Mouse (Mus musculus) midbrain, postnatal 0 days (tissue): Measurements from ENCODE around the gene Dennd5a. TPM values are rescaled to one million over a fixed set of nuclear protein-coding genes. Genes with fewer than 3 reads are reported as not detected.

Experiments used
- ATAC-seq: fragments of 200-750 bp; cut with Nextera tagmentation; 2 replicates; pipeline ENCODE4 v1.8.0; 2017; ENCODE audit warnings: moderate number of reproducible peaks, mild to moderate bottlenecking, moderate TSS enrichment, moderate library complexity; ENCODE audit not compliant: low FRiP score
- DNase-seq: peaks from one replicate; pipeline ENCODE4 v3.0.0-alpha.2; 2015; ENCODE audit warnings: low spot score
- H3K27ac ChIP-seq: fragments of 300-500 bp; sonication (generic); 2 replicates; pipeline ENCODE4 v1.5.1; 2014; ENCODE audit warnings: low read depth, mild to moderate bottlenecking, low read length, mixed read lengths
- H3K27me3 ChIP-seq: fragments of 300-500 bp; sonication (generic); 2 replicates; pipeline ENCODE4 v1.6.1; 2014; ENCODE audit warnings: low read length, control low read depth, mixed read lengths; ENCODE audit not compliant: insufficient read depth
- H3K36me3 ChIP-seq: fragments of 300-500 bp; sonication (generic); 2 replicates; pipeline ENCODE4 v1.6.1; 2014; ENCODE audit warnings: low read length, control low read depth, mixed read lengths; ENCODE audit not compliant: insufficient read depth
- H3K4me1 ChIP-seq: fragments of 300-500 bp; sonication (generic); 2 replicates; pipeline ENCODE4 v1.6.1; 2014; ENCODE audit warnings: mild to moderate bottlenecking, control low read depth, antibody characterized with exemption, low read length, mixed read lengths; ENCODE audit not compliant: insufficient read depth
- H3K4me2 ChIP-seq: fragments of 300-500 bp; sonication (generic); 2 replicates; pipeline ENCODE4 v1.6.1; 2014; ENCODE audit warnings: low read depth, mild to moderate bottlenecking, low read length, mixed read lengths; ENCODE audit not compliant: poor library complexity, severe bottlenecking
- H3K4me3 ChIP-seq: fragments of 300-500 bp; sonication (generic); 2 replicates; pipeline ENCODE4 v1.5.1; 2014; ENCODE audit warnings: low read depth, mild to moderate bottlenecking, low read length, moderate library complexity
- H3K9ac ChIP-seq: fragments of 300-500 bp; sonication (generic); replicated peaks from 2 replicates; pipeline ENCODE4 v1.6.1; 2014; ENCODE audit warnings: mild to moderate bottlenecking, low read length, moderate library complexity, mixed read lengths; ENCODE audit not compliant: poor library complexity, severe bottlenecking
- H3K9me3 ChIP-seq: fragments of 300-500 bp; sonication (generic); 2 replicates; pipeline ENCODE4 v1.6.1; 2016; ENCODE audit warnings: low read length, control low read depth
- CTCF ChIP-seq: IDR thresholded peaks from 2 replicates; pipeline ENCODE4 v1.5.1; 2016; ENCODE audit warnings: antibody characterized with exemption, mild to moderate bottlenecking
- WGBS: fragments of 180-500 bp; shearing (Covaris S2); extraction: QIAGEN DNeasy Blood & Tissue Kit; methylation state at CpG from one replicate; pipeline ENCODE4 v1.1.7; 2014; 5-methylcytosine and 5-hydroxymethylcytosine counted together
- polyA plus RNA-seq: library from polyadenylated mRNA; unstranded; fragments of >200 nt; fragmentation: Nextera tagmentation; extraction: Ambion mirVana; gene quantifications from 2 replicates; pipeline ENCODE4 v1.2.1, GENCODE M21; 2015
- total RNA-seq: library from RNA; depleted of rRNA; stranded (reverse); fragments of >200 nt; gene quantifications from 2 replicates; pipeline ENCODE4 v1.2.3, GENCODE M21; 2014

Dennd5a gene
- total and polyA plus RNA-seq, 2 experiments from 2014 or later, result 28.7 to 185 TPM

DNA sequence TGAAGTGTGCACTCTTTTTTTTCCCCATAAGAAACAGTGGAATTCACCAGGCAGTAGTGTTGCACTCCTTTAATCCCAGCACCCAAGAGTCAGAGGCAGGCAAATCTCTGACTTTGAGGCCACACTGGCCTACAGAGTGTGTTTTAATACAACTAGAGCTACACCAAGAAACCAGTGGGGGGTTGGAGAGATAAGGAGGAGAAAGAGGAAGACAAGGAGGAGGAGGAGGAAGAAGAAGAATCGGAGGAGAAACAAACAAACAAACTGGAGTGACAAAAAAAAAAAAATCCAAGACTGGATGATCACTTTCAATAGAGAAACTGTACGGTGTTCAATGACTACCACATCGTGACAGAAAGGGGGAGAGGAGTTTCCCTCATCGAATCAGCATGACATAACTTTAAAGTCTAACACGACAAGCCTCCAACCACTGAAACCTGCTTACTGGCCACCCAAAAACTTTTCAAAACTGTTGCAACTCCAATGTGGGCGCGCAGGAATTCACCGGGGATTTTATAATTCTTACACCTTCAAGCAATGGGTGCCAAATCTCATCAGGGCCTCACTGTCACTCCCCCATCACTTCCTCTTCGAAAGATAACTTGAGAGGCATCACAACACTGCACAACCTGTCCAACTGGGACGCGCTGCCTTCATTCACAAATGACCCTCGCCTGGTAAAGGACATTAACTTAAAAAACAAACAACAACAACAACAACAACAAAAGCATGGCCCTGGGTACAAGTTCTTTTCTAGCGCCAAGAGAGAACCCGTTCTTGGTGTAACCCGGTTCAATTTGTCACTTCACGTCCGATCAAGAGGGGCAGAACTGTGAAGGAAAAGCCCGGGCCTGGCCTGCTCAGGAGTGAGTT, 1.2 kb downstream of the Dennd5a start:
- DNase-seq, result no peak

DNA sequence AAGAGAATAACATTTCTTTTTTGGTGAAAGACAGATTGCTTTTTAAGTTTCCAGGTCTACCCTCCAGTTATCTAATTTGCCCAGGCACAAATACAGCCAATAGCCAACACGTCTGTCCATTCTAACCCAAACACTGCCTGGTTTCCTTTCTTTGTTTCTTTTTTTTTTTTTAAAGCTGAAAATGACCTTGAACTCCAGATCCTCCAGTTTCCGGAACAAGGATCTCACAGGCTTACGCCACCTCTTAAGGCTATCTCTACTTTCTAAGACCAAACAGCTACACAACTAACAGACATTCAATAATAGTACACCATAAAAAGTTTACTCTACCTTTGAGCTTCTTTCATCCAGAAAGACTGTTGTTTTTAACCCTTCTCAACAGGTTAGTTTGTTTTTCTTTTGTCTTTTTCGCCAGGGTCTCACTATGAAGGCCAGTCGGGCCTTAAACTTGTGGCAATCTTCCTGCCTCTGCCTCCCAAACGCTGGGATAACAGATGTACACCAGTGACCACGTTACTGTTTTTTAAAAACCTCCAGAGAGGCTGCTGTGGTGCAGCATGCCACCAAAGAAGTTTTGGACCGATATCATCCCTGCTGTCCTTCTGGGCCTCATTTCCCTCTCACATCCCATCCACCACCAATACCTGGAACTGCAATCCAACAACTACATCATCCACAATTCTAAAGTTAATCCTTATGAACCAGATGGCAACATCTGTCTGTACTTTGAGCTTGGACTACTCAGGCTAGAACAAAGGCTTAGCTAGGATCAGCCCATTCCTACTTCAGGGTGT, 2.1 kb downstream of the Dennd5a start:
- Histone ChIP-seq H3K4me1 (peaks cover 12% of the 10 kb centered on the region), H3K4me3 (peak overlapping the region; percentile 87), H3K9ac (no peak overlapping the region; the same call in 1 of the 2 replicates), H3K27me3 (no peaks in the 10 kb centered on the region), H3K4me2 (peak overlapping the region; percentile 65), H3K36me3 (no peaks in the 10 kb centered on the region), H3K9me3 (no peaks in the 10 kb centered on the region), H3K27ac (no peak overlapping the region)
- DNase-seq, result no peak
- no peak for ATAC-seq
- no peak for TF ChIP-seq CTCF
- 64% methylated on average over 8 of the region's 8 CpGs for WGBS

More for the DNA sequence above, 1.2 kb downstream of the Dennd5a start:
- peak overlapping the region; percentile 87 for H3K4me3 ChIP-seq
- H3K36me3 ChIP-seq, result no peaks in the 10 kb centered on the region
- peak overlapping the region; percentile 84 for H3K27ac ChIP-seq
- ATAC-seq, result peak; percentile 4; the same call in 1 of the 2 replicates
- no peaks in the 10 kb centered on the region for H3K27me3 ChIP-seq
- peak overlapping the region; percentile 94 for H3K9ac ChIP-seq
- H3K4me1 ChIP-seq, result peaks cover 12% of the 10 kb centered on the region
- peak overlapping the region; percentile 65 for H3K4me2 ChIP-seq
- 6% methylated on average over 18 of the region's 18 CpGs for WGBS
- TF ChIP-seq CTCF, result no peak
- no peaks in the 10 kb centered on the region; the same call in 1 of the 2 replicates for H3K9me3 ChIP-seq

DNA sequence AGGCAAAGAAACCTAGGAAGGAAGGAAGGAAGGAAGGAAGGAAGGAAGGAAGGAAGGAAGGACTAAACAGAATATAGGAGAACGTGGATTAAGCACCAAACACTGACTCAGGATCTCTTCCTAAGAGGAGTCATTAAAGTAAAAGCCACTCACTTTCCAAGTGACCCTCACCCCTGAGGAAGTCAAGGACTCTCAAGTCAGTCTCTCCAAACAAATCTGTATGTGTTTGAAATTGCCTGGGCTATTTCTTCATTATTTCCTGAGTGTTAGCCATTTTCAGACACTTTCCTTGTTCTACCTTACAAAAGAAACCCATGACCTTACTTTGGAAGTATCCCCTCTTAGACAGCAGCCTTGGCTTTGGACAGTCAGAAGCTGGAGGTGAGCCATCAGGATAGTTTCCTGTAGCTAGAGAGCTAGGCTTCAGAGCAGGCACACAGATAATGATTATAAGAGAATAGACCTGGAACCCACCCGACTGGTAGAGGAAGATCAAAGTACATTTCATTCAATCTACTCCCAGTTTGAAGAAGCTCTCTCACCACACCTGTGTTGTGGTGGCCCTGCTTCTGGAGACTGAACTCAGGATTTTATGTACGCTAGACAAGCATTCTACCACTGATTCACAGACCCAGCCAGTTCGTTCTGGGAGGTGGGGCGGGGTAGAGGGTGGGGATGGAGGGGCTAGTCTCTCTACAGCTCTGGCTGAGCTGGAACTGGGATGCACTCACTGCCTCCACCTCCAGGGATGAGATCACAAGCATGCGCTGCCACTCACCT, 5.5 kb downstream of the Dennd5a start:
- Histone ChIP-seq H3K36me3 (no peaks in the 10 kb centered on the region), H3K4me2 (no peak overlapping the region), H3K4me1 (peaks cover 12% of the 10 kb centered on the region), H3K4me3 (no peak overlapping the region), H3K9ac (no peak overlapping the region), H3K9me3 (no peaks in the 10 kb centered on the region), H3K27ac (no peak overlapping the region), H3K27me3 (no peaks in the 10 kb centered on the region)
- ATAC-seq, result no peak
- no peak for DNase-seq
- TF ChIP-seq CTCF, result no peak
- 67% methylated on average over 6 of the region's 6 CpGs for WGBS

DNA sequence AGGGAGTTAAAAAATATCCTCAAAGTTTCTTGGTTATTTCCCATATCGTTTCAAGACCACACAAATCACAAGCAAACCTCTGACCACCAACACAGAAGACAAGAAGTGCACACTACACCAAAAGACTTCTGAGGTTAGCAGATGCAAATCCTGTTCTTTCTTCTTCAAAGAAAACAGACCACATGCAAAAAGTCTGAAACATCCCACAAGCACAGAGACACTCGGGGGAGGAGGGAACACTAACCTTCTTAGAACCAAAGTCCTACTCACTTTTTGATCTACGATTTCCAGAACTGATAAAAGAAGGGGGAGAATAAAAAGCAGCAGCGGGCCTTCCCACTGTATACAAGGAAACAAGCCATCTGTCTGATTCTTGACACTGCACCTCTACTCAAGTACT, 9.0 kb downstream of the Dennd5a start:
- TF ChIP-seq CTCF, result no peak
- DNase-seq (no peak), ATAC-seq (no peak)
- 65% methylated on average over 4 of the region's 4 CpGs for WGBS
- Histone ChIP-seq H3K4me3 (no peak overlapping the region), H3K27ac (no peak overlapping the region), H3K4me2 (no peak overlapping the region), H3K9me3 (no peaks in the 10 kb centered on the region), H3K27me3 (no peaks in the 10 kb centered on the region), H3K36me3 (no peaks in the 10 kb centered on the region), H3K4me1 (no peaks in the 10 kb centered on the region), H3K9ac (no peak overlapping the region)

DNA sequence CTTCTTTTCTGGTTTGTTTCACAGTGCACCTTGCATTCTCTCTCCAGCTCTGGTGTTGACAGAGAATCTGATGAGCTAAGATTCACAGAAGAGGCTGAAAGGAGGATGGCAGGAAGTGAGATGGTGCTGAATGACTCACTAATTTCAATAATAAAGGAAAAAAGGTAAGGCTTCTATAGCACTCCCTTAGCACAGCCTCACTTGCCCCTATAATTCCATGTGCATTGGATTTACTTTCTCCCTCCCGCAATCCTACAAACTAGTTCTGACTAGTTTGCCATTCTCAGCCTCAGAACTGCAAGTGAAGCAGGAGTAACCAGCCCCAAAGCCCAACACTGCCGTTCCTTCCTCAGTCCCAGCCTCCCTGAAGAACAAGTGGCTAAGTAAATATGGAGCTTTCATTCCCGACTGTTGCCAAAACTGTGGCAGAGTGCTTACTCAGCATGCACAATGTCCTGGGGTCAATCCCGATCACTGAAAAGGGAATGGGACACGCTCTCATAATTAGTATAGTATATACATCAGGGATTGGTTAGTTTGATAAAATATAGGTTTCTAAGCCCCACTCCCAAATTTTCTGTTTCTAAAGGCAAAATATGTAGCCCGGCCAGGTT, 15.7 kb downstream of the Dennd5a start:
- no peak for DNase-seq
- Histone ChIP-seq H3K4me2 (no peak overlapping the region), H3K9ac (no peak overlapping the region; the same call in 1 of the 2 replicates), H3K4me3 (no peak overlapping the region), H3K4me1 (no peaks in the 10 kb centered on the region; the same call in 1 of the 2 replicates), H3K36me3 (no peaks in the 10 kb centered on the region), H3K27ac (0 out of 2 replicates have a peak overlapping the region, but pooled peaks have one; percentile 18), H3K9me3 (no peaks in the 10 kb centered on the region), H3K27me3 (no peaks in the 10 kb centered on the region)
- no peak for ATAC-seq
- WGBS, result 61% methylated on average over 6 of the region's 6 CpGs
- no peak for TF ChIP-seq CTCF
